Mouse (Mus musculus) cerebellum, postnatal 36 days (tissue): ENCODE data around the gene Grm3.

Experiments used
- DNase-seq, 2 experiments: peaks; one replicate each; pipeline ENCODE4 v3.0.0; 2021 to 2022; ENCODE audit warnings: mixed read lengths in 2 of 2

Gene Grm3

DNA sequence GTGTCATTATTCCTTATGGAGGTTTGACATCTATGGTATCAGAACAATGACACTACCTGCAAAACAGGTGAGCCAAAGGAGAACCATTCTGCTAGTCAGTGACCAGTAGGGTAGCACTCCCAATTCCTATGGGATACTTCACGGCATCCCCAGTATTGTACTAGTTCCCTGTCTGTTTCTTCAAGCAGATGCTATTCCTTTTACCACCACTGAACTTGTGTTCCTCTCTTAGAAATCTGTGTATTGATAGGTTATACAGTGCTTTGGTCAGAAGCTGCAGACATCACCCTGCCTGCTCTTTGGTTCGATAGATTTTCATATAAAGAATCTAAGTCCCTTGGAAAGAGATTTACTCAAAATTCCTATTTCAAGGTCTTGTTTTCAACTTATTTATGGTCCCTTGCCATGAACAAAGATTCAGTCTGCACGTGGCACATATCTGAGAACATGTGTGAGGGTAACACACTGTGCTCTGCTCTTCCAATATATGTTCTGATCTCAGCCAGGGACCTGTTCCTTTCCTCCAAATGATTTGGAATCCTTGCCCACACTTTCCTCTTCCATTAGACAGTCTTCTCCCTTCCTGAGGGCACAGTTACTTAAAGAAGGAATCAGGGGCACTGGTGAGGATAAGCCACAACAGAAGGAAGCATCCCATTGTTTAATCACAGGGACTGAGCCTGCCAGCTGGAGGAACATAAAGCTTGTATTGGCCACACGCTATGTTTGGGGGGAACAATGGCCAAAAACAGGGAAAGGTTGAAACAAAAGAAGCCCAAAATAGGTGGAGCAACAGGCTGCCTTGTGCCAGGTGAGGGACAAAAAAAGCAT is 102.5 kb downstream of the Grm3 start:
- no peak for DNase-seq

DNA sequence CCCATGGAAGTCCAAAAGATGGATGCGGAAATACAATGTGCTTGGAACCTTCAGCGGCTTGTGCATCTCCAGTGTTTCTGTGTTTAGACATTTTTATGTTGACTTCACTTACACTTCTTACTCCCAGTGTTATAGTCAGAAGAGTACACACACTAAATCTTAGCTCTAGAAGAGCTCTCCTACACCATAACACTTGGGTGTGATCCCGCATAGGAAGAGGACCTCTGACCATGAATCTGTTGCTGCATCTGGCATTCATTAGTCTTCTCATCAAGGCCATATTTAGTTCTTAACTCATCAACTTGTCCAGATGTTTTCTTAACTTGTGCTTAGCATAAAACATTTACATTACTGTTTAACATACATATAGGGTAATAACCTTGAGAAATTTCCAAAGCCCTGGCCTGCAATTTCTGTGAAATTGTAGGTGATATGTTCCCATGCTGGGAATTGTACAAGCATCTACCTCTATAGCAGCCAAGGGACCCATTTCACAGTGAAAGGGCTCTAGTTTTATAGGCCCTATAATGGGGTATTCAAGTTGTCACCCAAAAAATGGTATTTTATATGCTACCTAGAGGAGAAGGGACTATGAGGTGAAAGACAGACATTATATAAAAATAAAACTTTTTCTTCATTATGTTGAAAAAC is 103.4 kb downstream of the Grm3 start:
- no peak for DNase-seq

DNA sequence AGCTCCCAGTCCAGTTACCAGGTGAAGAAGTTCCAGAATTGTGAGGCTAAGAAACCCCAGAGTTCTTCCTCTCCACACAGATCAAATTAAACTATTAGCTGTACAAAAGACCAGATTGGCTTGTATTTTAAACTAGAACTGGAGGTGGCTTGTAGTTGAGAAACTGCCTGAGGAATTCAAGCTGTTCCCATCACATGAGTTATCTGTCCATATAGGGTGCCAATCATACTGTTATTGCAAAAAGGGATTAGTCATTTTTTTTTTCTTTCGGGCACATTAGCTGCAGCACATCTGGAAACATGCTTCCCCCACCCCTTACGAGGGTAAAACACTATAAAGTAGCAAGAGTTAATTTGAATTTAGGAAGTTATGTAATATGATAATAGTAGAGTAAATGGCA is 145.9 kb downstream of the Grm3 start:
- no peak for DNase-seq

DNA sequence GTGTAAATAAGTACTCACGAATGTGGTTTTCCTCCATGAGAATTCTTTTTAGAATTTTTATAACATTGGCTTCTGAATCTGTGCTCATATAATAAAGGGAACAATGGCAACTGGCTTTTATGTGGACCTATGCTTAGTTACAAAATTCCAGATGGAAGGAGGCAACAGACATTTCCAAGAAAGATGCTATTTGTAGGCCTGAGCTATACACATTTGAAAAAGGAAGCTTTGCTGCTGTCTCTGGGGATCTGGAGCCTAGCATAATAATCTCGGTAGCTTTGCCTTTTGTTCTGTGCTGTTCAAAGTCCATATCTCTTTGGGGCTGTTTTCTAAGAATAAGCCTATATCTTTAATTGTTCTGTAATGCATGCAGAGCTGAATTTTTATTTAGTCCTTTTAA is 146.4 kb downstream of the Grm3 start:
- no peak for DNase-seq

DNA sequence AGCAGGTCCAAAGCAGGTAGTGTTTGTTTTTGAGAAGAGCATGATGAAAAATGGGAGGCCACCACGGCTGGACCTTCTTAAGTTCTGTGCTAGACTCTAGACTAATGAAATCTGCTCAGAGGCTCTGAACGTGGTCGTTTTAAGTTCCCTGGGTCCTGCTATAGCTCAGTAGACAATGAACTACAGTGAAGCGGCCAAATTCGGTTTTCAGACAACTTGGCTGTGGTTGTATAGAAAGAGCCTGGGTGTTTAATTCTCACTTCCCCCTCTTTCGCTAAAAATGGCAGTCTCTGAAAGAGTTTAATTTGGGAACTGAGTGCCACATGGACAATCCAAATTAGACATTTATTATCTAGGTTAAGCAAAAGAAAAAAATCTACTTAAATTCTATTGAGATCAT is 154.0 kb downstream of the Grm3 start:
- no peak for DNase-seq

DNA sequence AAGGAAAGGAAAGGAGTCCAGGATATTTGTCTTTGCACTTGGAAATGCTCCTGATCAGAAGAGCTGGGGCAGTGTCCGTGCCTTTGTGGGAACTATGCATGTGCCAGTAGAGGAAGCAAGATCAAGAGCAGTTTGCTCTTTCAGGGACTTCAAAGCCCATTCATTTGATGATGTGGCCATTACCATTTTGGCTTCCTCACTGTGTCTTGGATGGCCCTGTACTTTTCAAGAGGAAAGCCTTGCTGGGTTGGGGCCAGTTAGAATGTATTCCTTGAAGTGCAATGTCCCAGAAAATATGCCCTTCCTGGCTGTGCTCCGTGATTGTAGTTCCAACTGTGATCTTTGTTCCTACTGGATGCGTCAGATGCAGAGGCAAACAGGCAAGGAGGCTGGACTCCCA is 167.3 kb downstream of the Grm3 start:
- no peak for DNase-seq

DNA sequence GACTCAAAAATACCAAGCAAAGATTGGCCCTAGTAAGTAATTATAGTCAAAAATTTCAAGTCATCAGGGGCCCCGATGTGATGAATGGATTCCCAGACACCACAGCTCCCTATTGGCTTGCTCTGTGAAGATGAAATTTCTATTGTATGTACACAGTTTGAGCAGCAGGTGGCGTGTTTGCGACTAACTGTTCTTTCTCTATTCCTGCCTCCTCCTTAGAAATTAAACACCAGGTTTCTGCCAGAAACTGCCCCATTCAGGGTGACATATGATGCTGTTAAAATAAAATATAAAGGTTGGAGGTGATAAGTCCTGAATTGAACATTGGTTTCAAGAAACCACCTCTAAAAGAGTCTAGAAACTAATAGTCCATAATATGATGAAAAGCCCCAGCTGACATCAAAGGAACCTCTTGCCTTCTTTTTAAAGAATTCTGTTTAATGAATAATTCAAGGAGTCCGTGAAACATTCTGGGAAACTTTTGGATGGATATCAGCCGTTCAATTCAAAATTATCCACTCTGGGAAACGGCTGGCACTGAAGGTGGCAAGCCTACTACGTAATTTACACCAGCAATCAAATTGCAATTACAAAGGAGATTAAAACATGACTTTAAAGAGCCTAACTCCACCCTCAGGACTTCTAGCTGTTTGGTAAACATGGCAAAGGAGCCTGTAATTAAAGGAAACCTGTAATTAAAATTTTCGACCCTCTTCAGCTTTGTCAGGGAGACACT is 184.0 kb downstream of the Grm3 start:
- DNase-seq: peak; percentile 4 to 6

DNA sequence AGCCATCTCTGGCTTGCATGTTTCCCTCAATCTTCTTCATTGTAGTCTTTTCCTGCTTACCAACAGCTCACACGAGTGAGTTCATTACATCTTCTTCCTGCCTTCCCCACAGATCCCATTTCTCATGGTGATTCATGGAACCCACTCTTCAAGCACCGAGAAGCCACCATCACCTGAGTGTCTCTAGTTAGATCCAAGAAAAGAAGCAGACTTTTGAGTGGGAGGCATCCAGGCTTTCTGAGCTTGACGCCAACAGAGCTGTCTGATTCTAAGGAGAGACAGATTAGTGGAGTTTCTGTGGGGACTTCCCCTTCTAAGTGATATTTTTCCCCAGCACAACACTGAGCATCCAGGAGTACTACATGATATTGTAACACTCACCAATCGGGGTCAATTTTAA is 199.5 kb downstream of the Grm3 start:
- no peak for DNase-seq

DNA sequence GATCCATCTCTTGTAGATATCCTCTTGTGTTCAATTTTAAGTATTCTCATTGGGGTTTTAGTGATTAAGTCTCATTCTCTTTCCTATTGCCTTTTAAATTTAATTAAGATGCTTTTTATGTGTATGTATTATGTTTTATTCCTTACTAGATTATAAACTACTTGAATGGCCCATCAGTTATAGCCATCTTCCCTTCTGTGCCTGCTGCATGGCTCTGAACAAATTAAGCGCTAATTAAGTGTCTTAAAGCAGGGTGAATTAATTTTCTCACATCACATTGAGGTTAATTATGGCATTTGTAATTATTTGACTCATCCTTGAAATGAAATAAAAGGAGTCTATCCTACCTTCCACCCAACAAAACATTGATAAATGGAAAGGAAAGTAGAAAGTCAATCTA is 213.9 kb downstream of the Grm3 start:
- DNase-seq: no peak

DNA sequence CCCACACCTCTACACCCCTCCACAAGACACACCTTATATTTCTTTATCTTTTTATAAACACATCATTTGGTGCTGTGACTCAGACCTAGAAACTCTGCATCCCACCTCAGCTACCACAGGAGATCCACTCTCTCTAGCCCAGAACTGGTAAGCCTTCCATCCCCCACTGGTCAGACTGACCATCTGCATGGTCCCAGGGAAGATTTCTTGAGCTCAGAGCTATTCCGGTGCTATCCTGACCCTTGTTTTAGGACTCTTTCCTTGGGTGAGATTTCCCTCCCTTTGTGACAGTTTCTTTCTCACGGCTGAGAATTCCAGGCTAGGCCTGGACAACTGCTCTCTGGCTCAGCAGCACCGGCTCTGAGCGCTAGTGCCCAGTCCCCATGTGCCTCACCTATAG is 227.7 kb downstream of the Grm3 start:
- DNase-seq: no peak

DNA sequence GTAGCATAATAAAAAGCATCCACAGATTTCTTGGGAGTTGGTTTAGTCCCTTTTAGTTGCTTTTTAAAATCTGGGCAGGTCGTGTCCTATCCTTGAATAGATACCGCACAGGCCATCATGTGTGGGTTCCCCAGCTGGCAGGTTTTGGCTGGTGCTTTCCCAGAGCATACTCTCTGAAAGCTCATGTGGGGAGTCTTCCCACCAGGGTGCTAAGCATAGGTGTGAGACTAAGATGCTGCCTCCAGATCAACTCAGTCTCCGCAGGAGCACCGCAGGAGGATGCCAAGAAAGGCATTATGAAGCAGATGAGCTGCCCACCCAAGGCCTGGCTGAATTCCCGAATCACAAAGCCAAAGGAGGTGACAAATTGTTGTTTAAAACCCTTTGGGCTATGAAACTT is 229.5 kb downstream of the Grm3 start:
- DNase-seq: peak; percentile 34 to 35

DNA sequence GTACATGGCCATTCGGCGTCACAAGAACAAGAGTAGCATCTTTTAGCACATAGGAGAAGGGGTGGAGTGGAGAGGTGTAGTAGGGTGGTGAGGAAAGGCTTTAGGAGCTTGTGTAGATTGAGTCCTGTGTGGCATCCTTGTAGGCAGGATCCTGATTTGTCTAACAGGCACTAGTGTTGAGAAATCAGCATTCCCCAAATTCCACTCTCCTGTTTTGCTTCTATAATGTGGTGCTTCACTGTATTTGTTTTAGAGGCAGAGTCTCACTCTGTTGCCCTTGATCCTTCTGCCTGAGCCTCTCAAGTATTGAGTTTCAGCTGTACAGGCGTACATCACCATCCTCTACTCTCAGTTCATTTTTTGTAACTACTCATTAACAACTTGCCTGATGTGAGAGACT is 247.4 kb downstream of the Grm3 start:
- DNase-seq: no peak

DNA sequence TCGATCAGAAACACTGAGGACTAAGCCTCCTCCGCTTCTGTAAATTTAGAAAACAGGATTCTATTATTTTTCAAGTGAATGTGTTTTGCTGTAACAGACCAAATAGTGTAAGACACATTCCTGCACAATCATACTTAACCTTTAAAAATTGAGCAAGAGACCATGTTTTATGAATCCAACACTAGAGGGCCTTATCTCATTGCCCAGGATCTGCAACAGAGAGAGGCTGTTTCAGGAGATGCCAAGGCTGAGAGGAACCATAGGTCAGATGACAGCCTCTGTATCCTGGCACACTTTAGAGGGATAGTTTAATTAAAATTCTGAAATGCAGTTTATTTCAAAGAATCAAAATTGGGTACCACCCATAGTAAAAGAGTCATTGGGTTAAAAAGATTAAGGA is 271.7 kb downstream of the Grm3 start:
- DNase-seq: no peak

DNA sequence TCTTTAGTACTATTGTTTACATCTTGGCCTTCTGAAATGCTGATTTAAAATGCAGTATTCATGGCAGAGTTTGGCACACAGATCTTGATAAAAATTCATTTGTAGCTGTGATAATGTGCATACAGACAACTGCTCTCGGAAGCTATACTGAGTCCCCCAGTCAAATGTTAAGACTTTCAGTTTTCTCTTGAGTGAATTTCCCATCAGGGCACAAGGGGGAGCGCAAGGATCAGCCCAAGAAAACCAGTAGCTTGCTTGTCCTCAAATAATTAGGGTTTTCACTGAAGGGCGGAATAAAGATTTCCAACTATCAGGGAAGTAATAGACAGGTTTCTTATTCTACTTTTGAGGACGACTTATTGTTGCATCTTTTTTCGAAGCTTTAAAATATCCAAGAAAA is 275.4 kb downstream of the Grm3 start:
- DNase-seq: peak; percentile 60 to 65

DNA sequence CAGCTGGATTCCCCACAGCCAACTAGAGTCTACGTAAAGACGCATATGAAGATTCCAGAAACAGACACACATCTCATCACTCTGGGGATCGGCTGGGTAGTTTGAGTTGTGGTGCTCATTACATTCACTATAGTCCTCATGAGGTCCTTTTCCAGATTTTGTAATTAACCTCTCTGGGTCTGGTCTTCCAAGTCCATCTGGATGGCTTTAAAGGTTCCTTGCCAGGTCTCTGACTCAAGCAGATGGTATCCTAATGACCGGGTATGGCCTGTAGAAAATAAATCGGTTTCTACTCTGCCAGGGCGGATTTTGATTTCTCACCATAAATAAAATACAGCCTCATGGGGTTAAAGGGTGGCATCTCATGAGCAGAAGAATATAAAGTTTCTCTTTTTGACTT is 276.0 kb downstream of the Grm3 start:
- peak; percentile 45 to 61 for DNase-seq

DNA sequence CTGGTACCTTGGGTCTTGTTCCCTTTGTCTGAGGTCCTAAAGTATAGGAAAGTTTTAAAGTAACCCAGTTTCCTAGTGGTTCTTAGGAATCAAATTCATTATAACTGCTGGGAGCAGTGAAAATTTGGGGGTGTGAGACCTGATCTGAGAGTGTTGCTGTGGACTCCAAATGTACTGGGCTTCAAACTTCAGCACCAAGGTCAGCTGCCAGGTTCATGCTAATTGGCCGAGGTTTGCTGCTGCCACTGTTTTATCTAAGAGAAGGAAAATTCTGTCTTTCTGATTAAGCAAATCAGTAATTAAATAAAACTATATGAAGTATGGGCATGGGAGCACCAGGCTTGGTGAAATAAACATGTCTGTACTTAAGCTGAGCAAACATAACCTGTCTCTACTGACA is 278.8 kb downstream of the Grm3 start:
- DNase-seq: no peak
